Mouse (Mus musculus): ENCODE data around the gene Apc2.
"Not testable (repeated sequence)": the region's sequence is repeated elsewhere in the genome, so short reads cannot be mapped to it uniquely, and the experiment has no call there.

Gene Apc2

GRCm38 (mm10) chr10:80342749-80343424 is 47.1 kb downstream of the Apc2 start:
- peak; percentile 79 for DNase-seq (ENCODE audit: low read depth, low spot score)

DNA sequence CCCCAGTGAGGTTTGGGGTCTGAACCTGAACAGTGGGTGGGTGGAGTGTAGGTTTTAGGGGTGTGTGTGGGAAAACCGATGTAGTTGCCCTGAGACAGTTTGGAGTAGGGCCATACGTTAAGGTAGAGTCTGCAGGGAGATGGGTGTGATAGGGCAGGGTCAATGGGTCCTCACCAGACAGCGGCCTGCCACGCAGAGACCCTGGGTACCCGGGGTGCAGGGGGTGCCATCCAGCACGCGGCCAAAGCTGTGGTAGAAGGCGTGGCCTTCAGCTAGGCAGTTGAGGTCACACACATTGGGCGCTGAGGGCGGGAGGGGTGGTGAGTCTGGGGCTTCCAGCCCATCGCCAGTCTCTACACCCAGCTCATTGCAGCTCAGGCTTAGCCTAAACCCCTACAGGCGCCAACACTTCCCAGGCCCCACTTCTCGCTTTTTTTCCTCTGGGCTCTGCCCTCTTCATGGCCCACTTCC is 47.7 kb downstream of the Apc2 start:
- no peak for DNase-seq (ENCODE audit: low read depth, low spot score)

DNA sequence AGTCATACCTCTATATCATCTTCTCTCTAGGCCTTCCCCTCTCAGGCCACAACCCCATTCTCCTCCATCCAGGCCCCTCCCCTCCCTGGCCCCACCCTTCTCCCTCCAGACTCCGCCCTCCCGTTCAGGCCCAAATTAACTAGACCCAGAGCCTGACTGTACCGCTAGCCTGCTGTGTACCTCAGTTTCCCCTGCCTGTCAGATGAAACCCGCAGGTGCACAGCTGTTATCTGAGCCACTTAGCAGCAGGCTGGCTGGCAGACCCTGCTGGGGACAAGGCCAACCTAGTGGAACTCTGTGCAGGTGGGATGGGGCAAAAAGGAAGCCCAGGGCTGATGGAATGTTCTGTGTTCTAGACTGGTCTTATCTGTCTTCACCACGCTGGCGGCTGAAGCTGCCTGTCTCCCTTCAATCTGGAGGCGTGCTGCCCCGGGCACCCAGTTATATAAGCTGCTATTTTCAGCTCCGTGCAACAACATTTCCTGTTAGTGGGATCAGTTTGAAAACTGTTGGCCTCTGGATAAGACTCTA is 48.4 kb downstream of the Apc2 start:
- no peak for DNase-seq (ENCODE audit: low read depth, low spot score)

DNA sequence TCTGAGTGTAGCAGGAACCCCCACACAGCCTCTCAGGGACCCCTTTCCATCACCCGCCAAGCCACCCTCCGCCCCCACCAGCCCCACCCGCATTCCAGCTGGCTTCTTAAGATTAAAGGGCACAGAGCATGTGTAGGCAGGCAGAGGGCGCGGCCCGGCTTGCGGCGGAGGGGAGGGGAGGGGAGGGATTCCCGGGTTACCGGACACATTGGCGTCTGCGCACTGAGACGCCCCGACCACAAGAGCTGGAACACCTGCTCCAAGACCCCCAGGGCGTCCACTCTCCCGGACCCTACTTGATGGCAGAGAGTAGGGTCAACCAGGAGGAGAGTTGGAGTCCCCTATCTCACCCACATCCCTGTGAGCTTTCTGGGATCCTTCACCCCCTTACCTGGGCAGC is 49.3 kb downstream of the Apc2 start:
- peak; percentile 55 for DNase-seq (ENCODE audit: low read depth, low spot score)

GRCm38 (mm10) chr10:80345929-80346328 is 50.2 kb downstream of the Apc2 start:
- DNase-seq (ENCODE audit: low read depth, low spot score): not testable (repeated sequence)

- no peak for DNase-seq (ENCODE audit: low read depth, low spot score)
Observed at GRCm38 (mm10) chr10:80347514-80347967, 51.8 kb downstream of the Apc2 start.

DNA sequence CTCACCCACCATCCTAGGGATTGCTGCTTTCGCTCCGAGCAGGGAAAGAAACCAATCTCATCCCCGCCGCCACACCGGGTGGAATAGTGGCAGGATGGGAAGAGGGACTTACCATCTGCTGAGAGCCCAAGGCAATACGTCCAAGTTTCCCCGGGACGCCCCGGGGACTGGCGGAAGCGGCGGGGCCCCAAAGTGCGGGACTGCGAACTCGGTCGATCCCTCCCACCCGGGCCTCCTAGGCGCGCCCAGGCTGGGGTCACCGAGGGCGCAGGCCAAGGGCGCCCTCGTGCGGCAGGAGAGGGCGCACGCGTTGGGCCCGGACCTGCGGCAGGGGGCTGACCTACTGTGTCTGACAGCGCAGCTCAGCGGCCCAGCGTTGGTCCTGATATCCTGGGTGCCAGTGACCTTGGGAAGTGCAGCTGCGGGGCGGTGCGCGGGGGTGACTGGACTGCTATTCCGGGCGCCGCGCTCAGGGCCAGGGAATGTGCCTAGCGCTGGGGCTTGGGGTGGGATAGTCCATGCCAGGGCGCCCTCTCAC is 52.5 kb downstream of the Apc2 start, which contains the start of gene Adamtsl5:
TSS of gene Adamtsl5 (minus strand) at position 169 of the 538 bp plus-strand sequence.
- peak; percentile 86 for DNase-seq (ENCODE audit: low read depth, low spot score)

DNA sequence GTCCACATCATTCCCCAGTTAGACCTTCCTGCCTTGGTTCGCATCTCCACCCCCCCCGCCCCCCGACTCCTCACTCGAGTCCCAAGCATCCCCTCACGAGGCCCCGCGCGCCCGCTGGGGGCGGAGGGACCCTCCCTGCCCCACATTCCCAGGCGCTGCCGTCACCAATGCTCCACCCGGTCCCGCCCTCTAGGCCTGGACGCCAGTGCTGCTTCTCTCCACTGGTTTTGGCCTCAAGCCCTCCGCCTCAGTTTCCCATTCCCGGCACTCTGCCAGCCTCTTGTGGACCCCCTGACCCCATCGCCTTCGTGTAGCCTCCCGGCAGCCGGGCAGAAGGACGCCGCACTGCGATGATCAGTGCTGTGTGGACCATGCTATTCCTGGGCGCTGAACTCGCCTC is 53.2 kb downstream of the Apc2 start:
- no peak for DNase-seq (ENCODE audit: low read depth, low spot score)

DNA sequence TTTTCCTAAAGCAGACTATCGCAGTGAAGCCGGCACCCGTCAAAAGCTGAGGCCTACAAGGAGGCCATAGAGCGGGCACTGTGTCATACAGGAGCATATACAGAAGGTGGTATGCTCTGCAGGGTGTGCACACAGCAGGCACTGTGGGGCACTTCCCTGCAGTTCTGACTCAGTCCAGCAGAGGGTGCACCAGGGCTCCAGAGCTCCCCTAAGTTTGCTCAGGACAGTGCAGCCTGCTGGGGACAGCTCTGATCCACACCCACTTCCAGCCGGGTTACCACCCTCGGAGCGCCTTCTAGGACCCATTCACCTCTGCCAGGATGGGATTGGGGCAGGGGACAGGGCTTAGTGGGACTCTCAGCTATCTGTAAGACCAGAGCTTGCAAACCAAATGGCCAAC is 54.5 kb downstream of the Apc2 start:
- DNase-seq (ENCODE audit: low read depth, low spot score): peak; percentile 90

GRCm38 (mm10) chr10:80351896-80352295 is 56.1 kb downstream of the Apc2 start:
- DNase-seq (ENCODE audit: low read depth, low spot score): no peak

DNA sequence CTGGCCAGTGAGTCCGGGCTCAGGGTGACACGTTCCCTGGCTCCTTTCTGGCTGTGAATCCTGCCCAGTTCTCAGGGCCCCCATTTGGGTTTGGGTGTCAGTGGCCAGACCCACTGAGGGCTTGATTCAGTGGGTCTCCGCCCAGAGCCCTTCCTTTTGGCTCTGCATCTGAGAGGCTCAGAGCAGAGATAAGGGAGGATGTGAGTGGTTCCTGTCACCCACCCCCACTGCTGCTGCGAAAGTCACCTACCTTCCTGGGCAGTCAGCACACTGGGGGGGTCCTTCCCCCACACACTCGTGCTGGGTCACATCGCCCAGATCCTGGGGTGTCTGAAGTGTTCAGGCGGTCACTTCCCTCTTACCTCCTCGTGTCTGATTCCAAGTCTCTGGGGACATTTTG is 57.0 kb downstream of the Apc2 start:
- DNase-seq (ENCODE audit: low read depth, low spot score): no peak

DNA sequence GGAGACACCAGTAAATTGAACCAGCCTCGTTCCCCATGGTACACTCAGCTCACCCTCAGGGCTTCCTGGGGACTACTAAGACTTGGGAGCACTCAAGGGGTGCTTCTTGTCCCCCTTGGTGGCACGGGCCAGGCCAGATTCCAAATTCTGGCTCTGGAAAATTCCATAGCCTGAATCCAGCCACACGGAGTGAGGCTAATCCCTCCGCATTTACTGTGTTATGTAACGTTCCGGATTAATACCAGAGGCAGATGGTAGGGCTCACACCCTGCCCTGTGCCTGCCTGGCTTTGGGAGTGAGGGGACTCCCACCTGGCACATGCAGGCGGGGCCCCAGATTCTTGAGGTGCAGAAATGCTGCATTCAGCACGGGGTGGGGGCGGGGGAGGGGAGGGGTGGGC is 59.7 kb downstream of the Apc2 start:
- no peak for DNase-seq (ENCODE audit: low read depth, low spot score)

- no peak for DNase-seq (ENCODE audit: low read depth, low spot score)
Observed at GRCm38 (mm10) chr10:80356001-80356682, 60.4 kb downstream of the Apc2 start, which contains the start of gene Plk5. Plk5 (plus strand) TSS chr10:80356459.

DNA sequence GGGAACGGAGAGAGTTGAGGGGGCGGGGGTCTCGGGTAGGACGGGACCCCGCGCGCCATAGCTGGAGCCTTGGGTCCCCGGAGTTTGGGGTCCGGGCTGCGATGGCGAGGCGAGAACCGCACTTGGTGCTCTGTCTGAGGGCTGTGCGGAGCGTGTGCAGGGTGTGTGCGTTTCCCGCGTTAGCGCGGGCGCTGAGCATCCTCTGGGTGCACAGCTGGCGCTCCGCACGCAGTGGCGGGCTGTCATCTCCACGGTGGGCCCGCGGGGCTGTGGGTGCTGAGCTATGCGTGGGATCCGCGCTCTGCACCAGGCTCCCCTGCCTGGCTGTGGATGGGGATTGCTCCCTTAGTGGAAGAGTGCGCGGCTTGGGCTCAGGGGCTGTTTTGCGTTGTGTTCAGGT is 61.0 kb downstream of the Apc2 start:
- no peak for DNase-seq (ENCODE audit: low read depth, low spot score)

DNA sequence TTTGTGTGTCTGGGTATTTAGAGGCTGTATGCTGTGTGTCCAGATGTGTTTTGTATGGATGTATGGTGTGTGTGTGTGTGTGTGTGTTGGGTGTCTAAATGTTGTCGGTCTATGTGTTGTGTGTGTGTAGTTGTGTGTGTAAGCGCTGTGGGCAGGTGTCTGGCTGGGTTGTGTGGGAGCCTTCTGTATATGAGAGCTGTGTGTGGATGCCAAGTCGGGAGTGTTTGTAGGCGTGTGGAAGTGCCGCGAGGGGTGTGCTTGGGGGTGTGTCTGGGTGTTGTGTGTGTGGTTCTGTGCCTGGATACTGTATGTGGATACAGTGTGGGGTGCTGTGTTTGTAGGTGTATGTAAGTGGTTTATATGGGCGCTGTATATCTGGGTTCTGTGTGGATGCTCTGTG is 61.6 kb downstream of the Apc2 start:
- no peak for DNase-seq (ENCODE audit: low read depth, low spot score)

DNA sequence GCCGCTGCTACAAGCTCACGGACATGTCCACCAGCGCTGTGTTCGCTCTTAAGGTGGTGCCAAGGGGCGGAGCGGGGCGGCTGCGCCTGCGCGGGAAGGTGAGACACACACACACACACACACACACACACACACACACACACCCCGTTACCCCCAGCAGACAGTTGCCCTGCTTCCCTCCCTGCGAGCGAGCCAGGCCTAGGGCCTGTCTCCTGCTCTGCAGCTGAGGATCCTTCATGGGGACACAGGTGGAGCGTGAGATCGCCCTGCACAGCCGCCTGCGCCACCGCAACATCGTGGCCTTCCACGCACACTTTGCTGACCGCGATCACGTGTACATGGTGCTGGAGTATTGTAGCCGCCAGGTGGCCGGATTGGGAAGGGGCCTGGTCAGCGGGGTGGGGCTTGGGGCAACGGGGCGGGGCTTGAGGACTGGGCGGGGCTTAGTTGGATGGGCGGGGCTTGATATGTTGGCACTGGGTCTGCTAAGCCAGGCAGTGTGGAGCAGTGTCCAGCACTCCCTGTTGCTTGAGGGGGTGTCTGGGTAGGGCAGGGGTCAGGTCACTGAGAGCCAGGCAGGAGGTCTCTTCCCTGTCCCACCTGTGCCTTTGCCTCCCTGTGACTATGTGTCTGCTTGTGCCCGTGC is 62.3 kb downstream of the Apc2 start:
- DNase-seq (ENCODE audit: low read depth, low spot score): no peak

GRCm38 (mm10) chr10:80363734-80364133 is 68.0 kb downstream of the Apc2 start:
- DNase-seq (ENCODE audit: low read depth, low spot score): no peak

DNA sequence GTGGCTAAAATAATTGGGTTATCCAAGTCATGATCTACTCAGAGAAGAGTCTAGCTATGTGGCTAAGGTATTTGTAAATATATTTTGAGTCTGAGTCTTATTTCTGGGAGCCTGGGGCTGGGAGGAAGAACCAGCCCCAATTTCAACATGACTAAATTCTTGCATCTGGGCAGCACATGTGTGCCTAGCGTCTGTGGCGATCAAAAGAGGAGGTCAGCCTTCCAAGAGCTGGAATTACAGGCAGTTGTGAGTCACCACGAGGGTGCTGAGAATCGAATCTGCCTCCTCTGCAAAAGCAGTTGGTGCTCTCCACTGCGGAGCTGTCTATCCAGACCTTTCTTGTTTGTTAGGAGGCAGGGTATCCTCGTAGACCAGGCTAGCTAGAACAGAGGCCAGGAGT is 70.0 kb downstream of the Apc2 start:
- no peak for DNase-seq (ENCODE audit: low read depth, low spot score)
